Comparison of ENCODE assay signal across 7 mouse cellular contexts in the genomic region with DNA sequence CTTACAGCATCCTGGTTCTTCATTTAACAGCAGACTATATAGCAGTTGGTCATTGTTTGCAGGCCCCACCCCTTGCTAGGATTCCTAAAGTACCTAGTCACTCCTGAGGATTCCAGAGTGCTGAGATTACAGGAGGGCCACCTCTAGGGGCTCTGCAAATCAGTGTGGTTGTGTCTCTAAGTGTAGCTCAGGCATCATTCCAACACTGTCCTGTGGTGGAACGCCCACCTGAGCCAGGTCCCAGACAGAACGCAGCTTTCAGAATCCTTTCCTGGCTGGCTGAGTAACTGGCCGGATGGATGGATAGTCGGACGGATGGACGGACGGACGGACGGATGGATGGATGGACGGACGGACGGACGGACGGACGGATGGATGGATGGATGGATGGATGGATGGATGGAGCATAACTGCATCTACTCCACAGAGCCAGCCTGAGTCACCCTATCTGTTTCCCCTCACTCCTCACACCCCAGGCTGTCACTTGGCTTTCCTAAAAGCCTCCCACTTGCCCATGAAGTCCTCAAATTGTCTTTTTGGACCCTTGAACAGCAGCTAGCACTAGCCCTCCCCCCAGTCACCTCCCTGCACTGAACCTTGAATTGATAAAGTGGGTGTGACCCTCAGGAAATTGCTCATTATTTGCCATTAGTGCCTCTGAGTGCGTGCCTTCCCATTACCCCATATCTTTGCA. TPM values are rescaled to one million over a fixed set of nuclear protein-coding genes. Genes with fewer than 3 reads are reported as not detected.
A peak's percentile ranks its signal among the peaks of the same experiment; 100 is the strongest.
DNase-seq lines count a peak whose midpoint lies in the region; ATAC-seq and TF ChIP-seq lines count a peak whose summit lies in the region.

No protein-coding gene starts in this region.

- no peak overlapping the region for H3K9ac ChIP-seq in ES-E14 (ENCODE audit: insufficient read depth, low read depth, low read length, poor library complexity, severe bottlenecking)
- peak overlapping the region; percentile 70 for H3K9ac ChIP-seq in heart, embryonic 14.5 days (ENCODE audit: low read length)
- no peak overlapping the region for H3K9ac ChIP-seq in liver, embryonic 15.5 days

- no peaks in the 10 kb centered on the region for H3K27me3 ChIP-seq in heart, embryonic 14.5 days (ENCODE audit: control insufficient read depth, insufficient read depth, low read length)
- H3K27me3 ChIP-seq in liver, embryonic 15.5 days, result peaks cover 26% of the 10 kb centered on the region

- H3K9me3 ChIP-seq in ES-E14 (ENCODE audit: control insufficient read depth, insufficient read depth, low read depth, low read length), result no peaks in the 10 kb centered on the region
- H3K9me3 ChIP-seq in heart, embryonic 14.5 days (ENCODE audit: control insufficient read depth, low read length), result no peaks in the 10 kb centered on the region
- H3K9me3 ChIP-seq in liver, embryonic 15.5 days (replicated peaks), result no peaks in the 10 kb centered on the region

- in situ Hi-C loops in ES-E14 (cut with MboI; ENCODE audit: low sequenced_read_pairs in 2 of 2, unreplicated experiment in 2 of 2), result no loop called here

- peak overlapping the region; percentile 88 for H3K4me2 ChIP-seq in heart, embryonic 14.5 days (ENCODE audit: low read length)
- H3K4me2 ChIP-seq in liver, embryonic 15.5 days, result peak overlapping the region; percentile 72

- peaks cover 3 to 16% of the 10 kb centered on the region in 2 experiments for H3K4me1 ChIP-seq in ES-E14 (ENCODE audit: control insufficient read depth in 2 of 2, insufficient read depth in 2 of 2, low read length in 2 of 2, poor library complexity in 1 of 2)
- peaks cover 10 to 21% of the 10 kb centered on the region in 2 experiments for H3K4me1 ChIP-seq in heart, embryonic 14.5 days (ENCODE audit: control insufficient read depth in 2 of 2, insufficient read depth in 2 of 2, low read length in 2 of 2)
- peaks cover 11% of the 10 kb centered on the region for H3K4me1 ChIP-seq in liver, embryonic 15.5 days (replicated peaks)

- WGBS in heart, embryonic 14.5 days, result 57% methylated on average over 16 of the region's 16 CpGs
- 51% methylated on average over 16 of the region's 16 CpGs for WGBS in liver, embryonic 15.5 days (ENCODE audit: insufficient replicate concordance)

- no peak overlapping the region for H3K27ac ChIP-seq in ES-E14 (ENCODE audit: insufficient read depth, low read depth, low read length, poor library complexity, severe bottlenecking)
- peak overlapping the region; percentile 43 to 51; a peak in 3 of 4 replicates for H3K27ac ChIP-seq in heart, embryonic 14.5 days (replicated peaks in 1 of 2; ENCODE audit: control insufficient read depth in 1 of 2, insufficient read depth in 1 of 2, low read depth in 2 of 2, low read length in 2 of 2)
- H3K27ac ChIP-seq in liver, embryonic 15.5 days (replicated peaks), result no peak overlapping the region

- ATAC-seq in heart, embryonic 14.5 days (ENCODE audit: insufficient number of reproducible peaks, insufficient read depth, low FRiP score, low read depth), result no peak
- no peak for ATAC-seq in liver, embryonic 15.5 days (ENCODE audit: insufficient read depth)
- no peak for ATAC-seq in erythroid progenitor cell, adult 5-6 weeks (replicated peaks; ENCODE audit: low FRiP score, poor library complexity, severe bottlenecking)

- H3K36me3 ChIP-seq in ES-E14 (ENCODE audit: control insufficient read depth, insufficient read depth, low read length, poor library complexity, severe bottlenecking), result no peaks in the 10 kb centered on the region
- H3K36me3 ChIP-seq in heart, embryonic 14.5 days (ENCODE audit: control insufficient read depth, insufficient read depth, low read length), result no peaks in the 10 kb centered on the region
- no peaks in the 10 kb centered on the region for H3K36me3 ChIP-seq in liver, embryonic 15.5 days (replicated peaks)

- H3K4me3 ChIP-seq in ES-E14 (ENCODE audit: insufficient read depth in 1 of 2, low read depth in 1 of 2, low read length in 2 of 2, poor library complexity in 1 of 2, severe bottlenecking in 1 of 2), result peak overlapping the region in 1 of 2 experiments; percentile 31; a peak in 1 of 4 replicates
- peak overlapping the region; percentile 48 to 52 for H3K4me3 ChIP-seq in heart, embryonic 14.5 days (ENCODE audit: control insufficient read depth in 1 of 2, insufficient read depth in 1 of 2, low read depth in 1 of 2, low read length in 2 of 2)
- peak overlapping the region; percentile 43 for H3K4me3 ChIP-seq in liver, embryonic 15.5 days (replicated peaks)

- DNase-seq in 3T3-L1 (ENCODE audit: low read depth, low spot score) (peak; percentile 82), ES-E14 (ENCODE audit: low read depth, low spot score) (peak; percentile 47)
- DNase-seq in adrenal gland, postnatal 14 days, result no peak
- DNase-seq in right cerebral cortex, adult 18-20 months, result no peak

TF ChIP-seq in ES-E14, 5 proteins besides CTCF, POLR2A, EP300 and RAD21:
- TF ChIP-seq HCFC1 (IDR thresholded peaks at IDR 0.05; ENCODE audit: borderline replicate concordance, insufficient read depth, low read length), result no peak
- TF ChIP-seq CHD2 (IDR thresholded peaks at IDR 0.05; ENCODE audit: low read depth, low read length), result no peak
- no peak for TF ChIP-seq ZNF384 (IDR thresholded peaks at IDR 0.05; ENCODE audit: low read depth, low read length)

RNA-seq across cellular contexts. Expression of gene Vstm5, which starts 0.4 kb away (rescaled TPM):
- total RNA-seq in ES-E14 (2012; rRNA removed), result 2.9 and 4.3 TPM in 2 replicates
- 2.5 and 3.0 TPM in 2 replicates for polyA plus RNA-seq in heart, embryonic 14.5 days (2014; fragmentation: Nextera tagmentation; extraction: Ambion mirVana)
- 0.25 and 0.31 TPM in 2 replicates for polyA plus RNA-seq in liver, embryonic 15.5 days (2015; fragmentation: Nextera tagmentation; extraction: Ambion mirVana)
- 0.59 and 1.1 TPM in 2 replicates for total RNA-seq in adrenal gland, postnatal 14 days (2021)
- not detected in 2 replicates for total RNA-seq in erythroid progenitor cell, adult 5-6 weeks (2015; ENCODE audit: low replicate concordance)
- not detected in 2 replicates for total RNA-seq in erythroid progenitor cell, adult 5-6 weeks (2017; ENCODE audit: low replicate concordance)

RNA-seq across cellular contexts. Expression of gene Med17, which starts 41.3 kb away (rescaled TPM):
- 37.2 and 51.5 TPM in 2 replicates for total RNA-seq in ES-E14 (2012; rRNA removed)
- 20.5 and 25.8 TPM in 2 replicates for polyA plus RNA-seq in heart, embryonic 14.5 days (2014; fragmentation: Nextera tagmentation; extraction: Ambion mirVana)
- polyA plus RNA-seq in liver, embryonic 15.5 days (2015; fragmentation: Nextera tagmentation; extraction: Ambion mirVana), result 13.3 and 16.8 TPM in 2 replicates
- 28.2 and 35.0 TPM in 2 replicates for total RNA-seq in adrenal gland, postnatal 14 days (2021)
- total RNA-seq in erythroid progenitor cell, adult 5-6 weeks (2015; ENCODE audit: low replicate concordance), result 12.6 and 14.4 TPM in 2 replicates
- 12.9 and 16.0 TPM in 2 replicates for total RNA-seq in erythroid progenitor cell, adult 5-6 weeks (2017; ENCODE audit: low replicate concordance)

Comparison
In these comparisons a context has a peak if more than half of its experiments do, and no peak if none do; other contexts are left out.
1. DNase-seq: peak in 3T3-L1 (single experiment) and ES-E14 (single experiment); none in adrenal gland, postnatal 14 days (single experiment) and right cerebral cortex, adult 18-20 months (single experiment).
2. H3K27ac ChIP-seq: peak in heart, embryonic 14.5 days (2 of 2); none in ES-E14 (single experiment) and liver, embryonic 15.5 days (single experiment).